Mouse (Mus musculus): Measurements from ENCODE around the gene Spock1.

- no peak for TF ChIP-seq FLI1 (IDR thresholded peaks at IDR 0.05; ENCODE audit: low read length)
- no peak for TF ChIP-seq GATA1 (IDR thresholded peaks at IDR 0.05; ENCODE audit: borderline replicate concordance, low read length)
Measured at GRCm38 (mm10) chr13:57943900-57944299, 35.8 kb upstream of the Spock1 start.

Measured in megakaryocyte, embryonic 14.5 days (primary cell).